Mouse (Mus musculus) spleen, adult 18-20 months (tissue): ENCODE data around the gene Fkbpl.

Source experiments
- DNase-seq, 2 experiments: peaks; one replicate each; pipeline ENCODE4 v3.0.0; 2022; ENCODE audit warnings: mixed read lengths in 2 of 2

Gene Fkbpl

DNA sequence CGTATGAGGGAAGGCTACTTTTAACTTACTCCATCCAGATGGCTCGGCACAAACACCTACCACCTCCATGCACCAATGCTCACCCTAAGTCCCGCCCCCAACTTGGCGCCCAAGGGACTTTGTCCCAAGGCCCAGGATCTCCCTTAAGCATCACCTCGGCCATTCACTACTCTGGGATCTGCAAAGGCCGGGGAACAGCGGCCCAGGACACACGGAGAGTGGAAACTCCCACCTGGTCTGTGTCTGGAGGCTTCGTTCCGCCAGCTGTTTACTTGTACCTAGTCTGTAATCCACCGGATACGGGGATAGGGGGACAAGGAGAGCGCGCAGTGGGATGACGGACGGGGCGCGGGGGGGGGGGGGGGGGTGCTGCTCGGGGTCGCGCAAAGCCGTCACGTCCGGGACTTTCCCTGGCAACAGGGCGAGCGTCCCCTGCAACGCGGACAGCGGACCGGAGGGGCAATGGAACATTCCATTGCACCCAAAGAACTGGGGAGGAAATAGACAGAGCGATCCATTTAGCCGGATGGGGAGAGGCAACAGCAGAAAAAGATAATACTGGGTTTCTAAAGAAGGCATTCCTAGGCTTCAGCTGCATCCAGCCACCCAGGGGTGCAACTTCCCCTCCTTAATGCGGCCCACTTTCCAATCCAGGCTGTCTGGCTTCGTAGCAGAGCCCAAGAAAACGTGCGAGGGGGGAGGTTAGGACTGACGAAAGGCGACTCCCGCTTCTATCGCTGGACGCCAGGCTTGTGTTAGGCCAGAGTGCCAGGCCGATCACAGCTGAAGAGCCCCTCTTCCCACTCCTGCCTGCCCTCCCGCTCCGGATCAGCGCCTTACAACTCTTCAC is 17.2 kb upstream of the Fkbpl start:
- DNase-seq: peak in 1 of 2 experiments; percentile 59

DNA sequence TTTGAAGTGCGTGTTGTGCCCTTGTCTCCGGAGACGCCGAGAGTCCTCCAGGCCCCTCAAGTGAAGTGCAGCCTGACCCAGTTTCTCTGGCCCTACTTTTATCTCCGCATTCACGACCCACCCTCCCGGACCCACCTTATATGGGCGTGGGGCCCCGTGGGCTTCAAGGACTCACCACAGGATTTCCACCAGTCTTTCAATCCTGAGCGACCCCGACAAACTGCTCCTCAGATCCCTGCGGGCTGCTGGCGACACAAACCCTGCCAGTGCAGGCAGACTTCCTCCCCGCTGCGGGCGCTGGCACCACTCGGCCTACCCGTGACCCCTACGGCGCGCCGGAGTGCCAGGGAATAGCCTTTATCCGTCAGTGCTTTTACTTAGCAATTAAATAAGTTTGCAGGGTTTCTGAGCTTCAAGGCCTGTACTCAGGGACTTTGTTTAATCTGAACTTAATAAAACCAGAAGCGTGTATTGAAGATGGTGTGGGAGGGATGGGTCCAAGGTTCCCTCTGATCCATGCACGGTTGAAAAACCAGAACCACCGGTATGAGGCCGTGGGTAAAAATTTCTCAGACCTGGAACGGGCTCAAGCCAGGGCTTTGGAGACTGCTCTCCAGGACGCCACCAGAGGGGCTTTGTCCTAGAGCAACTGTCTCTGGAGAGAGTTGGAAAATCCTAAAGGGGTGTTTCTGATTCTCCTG is 16.5 kb upstream of the Fkbpl start, which contains the start of gene Ppt2:
Ppt2 (minus strand) TSS at position 568 of the 701 bp plus-strand sequence.
- peak in 1 of 2 experiments; percentile 45 for DNase-seq

- no peak for DNase-seq
Measured at GRCm38 (mm10) chr17:34628644-34628967, 16.0 kb upstream of the Fkbpl start.

GRCm38 (mm10) chr17:34629221-34629751 is 15.3 kb upstream of the Fkbpl start, which contains the start of gene Prrt1:
Prrt1 (plus strand) TSS chr17:34629533.
- no peak for DNase-seq

GRCm38 (mm10) chr17:34629796-34630603 is 14.6 kb upstream of the Fkbpl start:
- no peak for DNase-seq

GRCm38 (mm10) chr17:34630761-34631301 is 13.7 kb upstream of the Fkbpl start:
- DNase-seq: no peak

DNA sequence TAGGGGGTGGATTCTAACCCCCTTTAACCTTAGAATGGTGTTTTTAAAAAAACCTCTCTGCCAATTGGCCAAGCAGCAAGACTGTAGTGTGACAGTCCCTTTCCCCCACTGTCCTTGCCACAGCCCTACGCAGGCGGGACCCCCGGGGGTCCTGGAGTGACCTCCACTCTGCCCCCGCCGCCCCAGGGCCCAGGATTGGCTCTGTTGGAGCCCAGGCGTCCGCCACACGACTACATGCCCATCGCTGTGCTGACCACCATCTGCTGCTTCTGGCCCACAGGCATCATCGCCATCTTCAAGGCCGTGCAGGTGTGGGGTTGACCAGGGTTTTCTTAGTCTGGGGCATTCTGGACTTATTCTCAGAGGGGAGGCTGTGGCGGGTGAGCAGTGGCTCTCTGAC is 12.9 kb upstream of the Fkbpl start:
- DNase-seq: no peak

GRCm38 (mm10) chr17:34632261-34632691 is 12.3 kb upstream of the Fkbpl start:
- DNase-seq: peak; percentile 61 to 72

GRCm38 (mm10) chr17:34635671-34636070 is 8.9 kb upstream of the Fkbpl start:
- DNase-seq: no peak

- DNase-seq: no peak
Measured at GRCm38 (mm10) chr17:34637459-34637858, 7.1 kb upstream of the Fkbpl start.

- no peak for DNase-seq
Measured at GRCm38 (mm10) chr17:34639461-34640255, 4.9 kb upstream of the Fkbpl start.

DNA sequence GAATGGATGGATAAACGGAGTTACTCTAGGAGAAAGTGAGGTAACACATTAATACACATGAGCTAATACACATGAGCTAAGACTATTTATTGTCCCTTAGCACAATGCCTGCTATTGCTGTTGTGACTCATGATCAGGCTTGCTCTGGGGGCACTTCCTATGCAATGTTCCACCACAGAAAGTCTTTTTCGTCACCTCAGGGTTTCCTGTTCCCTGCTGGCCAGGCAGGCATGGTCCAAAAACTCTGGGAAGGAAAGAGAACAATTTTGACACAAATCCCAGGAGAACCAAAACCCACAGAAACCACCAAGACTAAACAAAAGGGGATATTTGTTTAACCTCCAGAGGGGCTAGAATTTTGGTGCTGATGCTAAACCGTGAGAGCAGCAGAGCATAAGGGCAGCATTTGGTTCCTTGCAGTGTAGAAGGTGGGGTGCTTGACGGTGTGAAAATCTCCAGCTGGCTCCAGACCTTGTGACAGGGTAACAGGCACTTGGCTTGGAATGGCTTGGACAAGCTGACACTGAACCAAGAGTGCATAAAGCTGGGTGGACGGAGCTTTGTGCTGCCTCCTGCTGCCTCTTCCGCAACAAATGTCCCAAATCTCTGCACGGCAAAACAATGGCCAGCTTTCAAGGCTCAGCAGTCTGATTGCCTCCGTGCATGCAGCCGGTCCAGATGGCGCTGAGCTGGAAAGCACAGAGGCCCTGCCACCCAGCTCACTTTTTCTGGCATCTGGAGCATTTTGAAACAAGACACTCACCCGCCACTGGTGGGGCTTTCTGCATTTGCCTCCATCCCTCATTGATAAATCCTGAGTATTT is 3.6 kb upstream of the Fkbpl start:
- DNase-seq: no peak

- no peak for DNase-seq
Measured at GRCm38 (mm10) chr17:34641945-34642344, 2.6 kb upstream of the Fkbpl start.

DNA sequence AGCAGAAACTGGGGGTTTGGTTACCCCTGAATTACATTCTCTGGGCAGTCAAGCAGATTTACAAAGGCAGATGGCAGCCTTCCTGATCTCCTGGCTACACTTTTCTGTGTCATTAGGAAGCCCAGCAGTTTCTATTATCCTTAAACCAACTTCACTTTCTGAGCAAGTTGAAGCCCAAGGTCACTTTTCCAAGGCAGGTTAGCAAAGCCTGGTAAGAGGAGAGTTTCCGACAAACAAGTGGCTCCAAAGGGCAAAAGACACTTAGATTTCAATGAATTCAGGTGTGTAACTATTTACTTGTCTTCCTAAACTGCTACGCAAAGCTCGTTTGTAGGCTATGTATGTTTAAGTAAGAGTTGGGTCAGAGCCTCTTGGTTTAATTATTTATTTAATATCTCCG is 1.2 kb upstream of the Fkbpl start:
- DNase-seq: no peak

GRCm38 (mm10) chr17:34643944-34644343 is 620 bp upstream of the Fkbpl start:
- DNase-seq: no peak

GRCm38 (mm10) chr17:34645256-34645829 is 779 bp downstream of the Fkbpl start:
- DNase-seq: no peak

- DNase-seq: no peak
Measured at GRCm38 (mm10) chr17:34645831-34646511, 1.4 kb downstream of the Fkbpl start.

GRCm38 (mm10) chr17:34646906-34647787 is 2.6 kb downstream of the Fkbpl start, which contains the start of gene Atf6b:
Atf6b (plus strand) TSS chr17:34647146.
- DNase-seq: peak; percentile 76 to 91
